Mouse (Mus musculus): ENCODE measurements at regions not wholly inside any gene's neighbourhood (a gene's known extent, or its start where the extent isn't known, plus 50 kb on each side); places are given as distances from the start of the nearest gene placed in this dataset.

GRCm38 (mm10) chr4:31727498-31728148, 236.3 kb upstream of the Map3k7 start:
- Histone ChIP-seq H3K36me3 (ENCODE audit: control insufficient read depth, insufficient read depth, low read length) (no peaks in the 10 kb centered on the region), H3K4me1 (ENCODE audit: control insufficient read depth, insufficient read depth, low read length) (no peaks in the 10 kb centered on the region), H3K27ac (replicated peaks; ENCODE audit: low read depth, low read length) (no peak overlapping the region), H3K9me3 (ENCODE audit: control insufficient read depth, low read length) (no peaks in the 10 kb centered on the region), H3K9ac (replicated peaks; ENCODE audit: low read length) (no peak overlapping the region), H3K4me2 (ENCODE audit: low read length) (no peak overlapping the region), H3K4me3 (replicated peaks; ENCODE audit: low read depth, low read length) (no peak overlapping the region), H3K27me3 (ENCODE audit: control insufficient read depth, insufficient read depth, low read length) (no peaks in the 10 kb centered on the region)
- DNase-seq (peak; percentile 14), ATAC-seq (ENCODE audit: low FRiP score, low TSS enrichment) (no peak)
- 55% methylated on average over 9 of the region's 9 CpGs for WGBS

- no peak overlapping the region for H3K4me3 ChIP-seq (replicated peaks; ENCODE audit: low read depth, low read length)
- 88% methylated on average over 3 of the region's 3 CpGs for WGBS
- H3K36me3 ChIP-seq (ENCODE audit: control insufficient read depth, insufficient read depth, low read length) = no peaks in the 10 kb centered on the region
- no peaks in the 10 kb centered on the region for H3K27me3 ChIP-seq (ENCODE audit: control insufficient read depth, insufficient read depth, low read length)
- no peaks in the 10 kb centered on the region for H3K9me3 ChIP-seq (ENCODE audit: control insufficient read depth, low read length)
- DNase-seq (no peak), ATAC-seq (ENCODE audit: low FRiP score, low TSS enrichment) (no peak)
- H3K9ac ChIP-seq (replicated peaks; ENCODE audit: low read length) = no peak overlapping the region
- H3K4me2 ChIP-seq (ENCODE audit: low read length) = no peak overlapping the region
- H3K27ac ChIP-seq (replicated peaks; ENCODE audit: low read depth, low read length) = no peak overlapping the region
- no peaks in the 10 kb centered on the region for H3K4me1 ChIP-seq (ENCODE audit: control insufficient read depth, insufficient read depth, low read length)
Measured at GRCm38 (mm10) chr4:31728149-31728516, 235.8 kb upstream of the Map3k7 start.

DNA sequence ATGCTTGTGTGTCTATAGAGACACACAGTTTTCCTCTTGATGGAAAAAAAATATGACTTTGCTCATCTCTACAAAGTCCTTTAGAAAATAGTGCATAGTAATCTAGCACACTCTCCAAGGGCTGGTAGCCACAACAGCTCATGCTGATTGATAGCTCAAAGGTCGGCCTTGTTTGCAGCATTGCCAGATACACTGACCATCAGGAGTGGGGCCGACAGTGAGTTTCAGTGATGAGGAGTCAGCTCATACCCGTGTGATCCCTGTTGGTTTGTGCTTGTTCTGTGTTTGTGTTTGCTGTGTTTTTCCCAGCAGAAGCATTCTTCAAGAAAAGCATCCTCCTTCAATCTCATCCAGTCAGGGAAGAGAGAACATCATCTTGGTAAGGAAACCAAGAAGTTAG, 220.1 kb upstream of the Map3k7 start:
- no peaks in the 10 kb centered on the region; the same call in 1 of the 2 replicates for H3K9me3 ChIP-seq (ENCODE audit: control insufficient read depth, low read length)
- no peak overlapping the region for H3K9ac ChIP-seq (replicated peaks; ENCODE audit: low read length)
- 84% methylated on average over 3 of the region's 3 CpGs for WGBS
- no peak for DNase-seq
- no peaks in the 10 kb centered on the region for H3K27me3 ChIP-seq (ENCODE audit: control insufficient read depth, insufficient read depth, low read length)
- no peak overlapping the region for H3K27ac ChIP-seq (replicated peaks; ENCODE audit: low read depth, low read length)
- no peak overlapping the region for H3K4me2 ChIP-seq (ENCODE audit: low read length)
- ATAC-seq (ENCODE audit: low FRiP score, low TSS enrichment) = no peak
- peaks cover 5% of the 10 kb centered on the region; the same call in 1 of the 2 replicates for H3K4me1 ChIP-seq (ENCODE audit: control insufficient read depth, insufficient read depth, low read length)
- H3K36me3 ChIP-seq (ENCODE audit: control insufficient read depth, insufficient read depth, low read length) = no peaks in the 10 kb centered on the region
- no peak overlapping the region for H3K4me3 ChIP-seq (replicated peaks; ENCODE audit: low read depth, low read length)

- H3K36me3 ChIP-seq (ENCODE audit: control insufficient read depth, insufficient read depth, low read length) = no peaks in the 10 kb centered on the region
- H3K27me3 ChIP-seq (ENCODE audit: control insufficient read depth, insufficient read depth, low read length) = no peaks in the 10 kb centered on the region
- no peak overlapping the region for H3K4me2 ChIP-seq (ENCODE audit: low read length)
- DNase-seq = no peak
- ATAC-seq (ENCODE audit: low FRiP score, low TSS enrichment) = no peak
- no peak overlapping the region for H3K27ac ChIP-seq (replicated peaks; ENCODE audit: low read depth, low read length)
- no peak overlapping the region for H3K4me3 ChIP-seq (replicated peaks; ENCODE audit: low read depth, low read length)
- 70% methylated on average over 4 of the region's 4 CpGs for WGBS
- no peak overlapping the region for H3K9ac ChIP-seq (replicated peaks; ENCODE audit: low read length)
- H3K4me1 ChIP-seq (ENCODE audit: control insufficient read depth, insufficient read depth, low read length) = peaks cover 5% of the 10 kb centered on the region; the same call in 1 of the 2 replicates
- H3K9me3 ChIP-seq (ENCODE audit: control insufficient read depth, low read length) = no peaks in the 10 kb centered on the region; the same call in 1 of the 2 replicates
Measured at GRCm38 (mm10) chr4:31744431-31744830, 219.5 kb upstream of the Map3k7 start.

GRCm38 (mm10) chr4:31753677-31754312, 210.1 kb upstream of the Map3k7 start:
- DNase-seq (no peak), ATAC-seq (ENCODE audit: low FRiP score, low TSS enrichment) (peak; percentile 40; the same call in 1 of the 2 replicates)
- no peak overlapping the region for H3K27ac ChIP-seq (replicated peaks; ENCODE audit: low read depth, low read length)
- H3K36me3 ChIP-seq (ENCODE audit: control insufficient read depth, insufficient read depth, low read length) = no peaks in the 10 kb centered on the region
- no peak overlapping the region for H3K4me3 ChIP-seq (replicated peaks; ENCODE audit: low read depth, low read length)
- no peaks in the 10 kb centered on the region for H3K4me1 ChIP-seq (ENCODE audit: control insufficient read depth, insufficient read depth, low read length)
- no peaks in the 10 kb centered on the region for H3K27me3 ChIP-seq (ENCODE audit: control insufficient read depth, insufficient read depth, low read length)
- H3K9ac ChIP-seq (replicated peaks; ENCODE audit: low read length) = no peak overlapping the region
- H3K4me2 ChIP-seq (ENCODE audit: low read length) = no peak overlapping the region
- no peaks in the 10 kb centered on the region for H3K9me3 ChIP-seq (ENCODE audit: control insufficient read depth, low read length)
- 92% methylated on average over 5 of the region's 5 CpGs for WGBS

DNA sequence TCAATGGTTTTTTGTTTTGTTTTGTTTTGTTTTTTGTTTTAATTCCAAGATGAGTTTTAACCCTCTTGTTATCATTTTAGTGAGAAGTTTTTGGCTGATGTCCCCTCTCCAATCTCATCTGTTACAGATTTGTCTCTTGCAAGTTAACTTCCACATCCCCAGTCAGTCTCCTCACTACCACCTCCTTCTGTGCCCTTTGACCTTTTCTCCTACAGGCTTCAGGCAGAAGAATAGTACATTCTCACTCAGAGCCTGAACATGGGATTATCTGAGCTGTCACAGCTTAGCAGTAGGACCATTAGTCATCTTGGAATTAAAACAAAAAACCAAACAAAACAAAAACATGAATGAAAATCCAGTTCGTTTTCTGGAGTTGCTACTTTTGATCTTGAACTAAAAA, 206.8 kb upstream of the Map3k7 start:
- ATAC-seq (ENCODE audit: low FRiP score, low TSS enrichment) = no peak
- Histone ChIP-seq H3K4me1 (ENCODE audit: control insufficient read depth, insufficient read depth, low read length) (0 out of 2 replicates have a peak, but pooled peaks cover 2% of the 10 kb centered on the region), H3K27ac (replicated peaks; ENCODE audit: low read depth, low read length) (no peak overlapping the region), H3K36me3 (ENCODE audit: control insufficient read depth, insufficient read depth, low read length) (no peaks in the 10 kb centered on the region), H3K9me3 (ENCODE audit: control insufficient read depth, low read length) (no peaks in the 10 kb centered on the region), H3K4me3 (replicated peaks; ENCODE audit: low read depth, low read length) (no peak overlapping the region), H3K4me2 (ENCODE audit: low read length) (no peak overlapping the region), H3K27me3 (ENCODE audit: control insufficient read depth, insufficient read depth, low read length) (no peaks in the 10 kb centered on the region), H3K9ac (replicated peaks; ENCODE audit: low read length) (no peak overlapping the region)
- WGBS = 32% methylated on average over 1 of the region's 1 CpGs
- no peak for DNase-seq

DNA sequence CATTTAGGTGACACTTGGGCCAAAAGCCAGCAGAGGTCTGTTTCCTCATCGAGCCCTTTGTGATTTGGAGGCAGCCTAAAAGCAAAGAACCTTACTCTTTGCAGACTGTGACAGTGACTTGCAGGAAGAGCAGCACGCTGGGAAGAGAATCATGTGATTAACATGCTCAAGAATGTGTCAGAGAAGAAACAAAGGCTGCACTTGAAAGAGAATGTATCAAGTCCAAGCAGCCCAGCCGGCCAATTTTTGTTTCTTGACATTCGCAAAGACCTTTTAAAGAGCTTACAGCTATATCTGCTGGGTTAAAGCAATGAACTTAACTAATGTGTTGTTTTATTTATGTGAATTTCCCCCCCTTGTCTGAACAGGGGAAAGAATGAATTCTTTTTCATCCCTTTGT, 203.8 kb upstream of the Map3k7 start:
- Histone ChIP-seq H3K36me3 (ENCODE audit: control insufficient read depth, insufficient read depth, low read length) (no peaks in the 10 kb centered on the region), H3K27me3 (ENCODE audit: control insufficient read depth, insufficient read depth, low read length) (no peaks in the 10 kb centered on the region), H3K27ac (replicated peaks; ENCODE audit: low read depth, low read length) (no peak overlapping the region), H3K4me2 (ENCODE audit: low read length) (no peak overlapping the region), H3K9me3 (ENCODE audit: control insufficient read depth, low read length) (no peaks in the 10 kb centered on the region), H3K4me3 (replicated peaks; ENCODE audit: low read depth, low read length) (no peak overlapping the region), H3K4me1 (ENCODE audit: control insufficient read depth, insufficient read depth, low read length) (0 out of 2 replicates have a peak, but pooled peaks cover 2% of the 10 kb centered on the region), H3K9ac (replicated peaks; ENCODE audit: low read length) (no peak overlapping the region)
- DNase-seq (peak; percentile 30), ATAC-seq (ENCODE audit: low FRiP score, low TSS enrichment) (no peak)
- WGBS = 34% methylated on average over 4 of the region's 4 CpGs

DNA sequence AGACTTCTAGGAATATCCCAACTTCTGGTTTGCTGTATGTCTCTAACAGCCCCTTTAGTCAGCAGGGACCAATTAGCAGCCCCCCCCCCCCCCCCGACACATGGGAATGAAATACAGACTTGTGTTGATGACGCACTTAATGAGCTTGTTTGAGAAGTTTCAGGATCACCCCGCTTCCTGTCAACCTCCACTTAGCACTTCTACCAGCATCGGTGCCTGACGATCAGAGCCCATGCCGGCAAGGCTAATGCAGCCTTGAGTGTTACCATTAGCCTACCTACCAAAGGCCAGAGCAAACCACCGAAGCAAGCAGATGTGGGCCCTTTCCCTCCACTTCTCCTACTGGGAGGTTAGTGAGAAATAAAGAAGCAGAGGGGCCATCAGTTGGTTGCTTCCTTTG, 201.7 kb upstream of the Map3k7 start:
- H3K27me3 ChIP-seq (ENCODE audit: control insufficient read depth, insufficient read depth, low read length) = no peaks in the 10 kb centered on the region
- H3K9me3 ChIP-seq (ENCODE audit: control insufficient read depth, low read length) = no peaks in the 10 kb centered on the region
- no peak overlapping the region for H3K27ac ChIP-seq (replicated peaks; ENCODE audit: low read depth, low read length)
- no peak overlapping the region for H3K4me2 ChIP-seq (ENCODE audit: low read length)
- 91% methylated on average over 7 of the region's 7 CpGs for WGBS
- no peak for ATAC-seq (ENCODE audit: low FRiP score, low TSS enrichment)
- H3K4me1 ChIP-seq (ENCODE audit: control insufficient read depth, insufficient read depth, low read length) = 0 out of 2 replicates have a peak, but pooled peaks cover 2% of the 10 kb centered on the region
- no peak overlapping the region for H3K4me3 ChIP-seq (replicated peaks; ENCODE audit: low read depth, low read length)
- no peak for DNase-seq
- H3K9ac ChIP-seq (replicated peaks; ENCODE audit: low read length) = no peak overlapping the region
- no peaks in the 10 kb centered on the region for H3K36me3 ChIP-seq (ENCODE audit: control insufficient read depth, insufficient read depth, low read length)

GRCm38 (mm10) chr4:31768026-31768626, 195.8 kb upstream of the Map3k7 start:
- H3K4me1 ChIP-seq (ENCODE audit: control insufficient read depth, insufficient read depth, low read length) = no peaks in the 10 kb centered on the region
- no peaks in the 10 kb centered on the region for H3K9me3 ChIP-seq (ENCODE audit: control insufficient read depth, low read length)
- DNase-seq = no peak
- H3K36me3 ChIP-seq (ENCODE audit: control insufficient read depth, insufficient read depth, low read length) = no peaks in the 10 kb centered on the region
- no peak overlapping the region for H3K4me2 ChIP-seq (ENCODE audit: low read length)
- H3K27ac ChIP-seq (replicated peaks; ENCODE audit: low read depth, low read length) = no peak overlapping the region
- no peak overlapping the region for H3K9ac ChIP-seq (replicated peaks; ENCODE audit: low read length)
- no peak for ATAC-seq (ENCODE audit: low FRiP score, low TSS enrichment)
- no peak overlapping the region for H3K4me3 ChIP-seq (replicated peaks; ENCODE audit: low read depth, low read length)
- 89% methylated on average over 6 of the region's 6 CpGs for WGBS
- no peaks in the 10 kb centered on the region for H3K27me3 ChIP-seq (ENCODE audit: control insufficient read depth, insufficient read depth, low read length)

Measured in midbrain, embryonic 14.5 days (tissue).